Mouse (Mus musculus): ENCODE results near the gene Zyx.

DNA sequence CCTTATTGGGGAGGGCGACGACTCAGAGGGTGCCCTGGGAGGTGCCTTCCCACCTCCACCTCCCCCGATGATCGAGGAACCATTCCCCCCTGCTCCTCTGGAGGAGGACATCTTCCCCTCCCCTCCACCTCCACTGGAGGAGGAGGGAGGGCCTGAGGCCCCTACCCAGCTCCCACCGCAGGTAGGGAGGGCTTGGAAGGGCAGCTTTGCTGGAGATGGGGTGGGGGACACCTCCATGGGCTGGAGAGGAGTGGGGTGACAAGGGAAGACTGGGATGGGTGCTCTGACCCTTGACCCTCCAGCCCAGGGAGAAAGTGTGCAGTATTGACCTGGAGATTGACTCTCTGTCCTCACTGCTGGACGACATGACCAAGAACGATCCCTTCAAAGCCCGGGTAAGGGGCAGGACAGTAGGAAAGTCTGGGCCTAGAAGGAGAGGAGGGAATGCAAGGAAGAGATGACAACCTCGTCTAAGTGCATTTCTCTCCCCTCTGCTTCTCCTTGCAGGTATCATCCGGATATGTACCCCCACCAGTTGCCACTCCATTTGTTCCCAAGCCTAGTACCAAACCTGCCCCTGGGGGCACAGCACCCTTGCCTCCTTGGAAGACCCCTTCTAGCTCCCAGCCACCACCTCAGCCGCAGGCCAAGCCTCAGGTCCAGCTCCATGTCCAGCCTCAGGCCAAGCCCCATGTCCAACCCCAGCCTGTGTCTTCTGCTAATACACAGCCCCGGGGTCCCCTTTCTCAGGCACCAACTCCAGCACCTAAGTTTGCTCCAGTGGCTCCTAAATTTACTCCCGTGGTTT is 1.7 kb downstream of the Zyx start:
- TF ChIP-seq CTCF (IDR thresholded peaks at IDR 0.05; ENCODE audit: low read depth, low read length) (no peak), POLR2A (IDR thresholded peaks at IDR 0.05; ENCODE audit: borderline replicate concordance, low read depth, low read length) (no peak)
